Mouse (Mus musculus): ENCODE measurements at regions not wholly inside any gene's neighbourhood (a gene's known extent, or its start where the extent isn't known, plus 50 kb on each side); places are given as distances from the start of the nearest gene placed in this dataset.

DNA sequence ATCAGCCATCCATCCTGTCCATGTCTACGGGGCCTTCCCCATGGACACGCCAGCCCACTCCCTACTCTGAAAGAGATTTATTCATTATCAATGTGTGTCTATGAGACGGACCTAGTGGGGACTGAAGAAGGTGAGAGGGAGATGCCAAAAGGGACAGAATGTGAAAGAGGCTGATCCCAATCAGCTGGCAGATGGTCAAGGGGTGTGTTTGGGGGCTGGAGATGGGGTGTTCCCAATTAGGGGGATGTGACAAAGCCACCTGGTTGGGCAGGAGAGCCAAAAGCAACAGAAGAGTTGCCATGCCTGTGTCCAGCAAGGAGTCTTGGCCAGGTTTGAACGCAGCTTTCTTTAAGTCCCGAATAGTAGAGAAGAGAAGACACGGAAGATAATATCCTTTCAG is 157.0 kb upstream of the Gm4791 start:
- H3K36me3 ChIP-seq (replicated peaks), result no peaks in the 10 kb centered on the region
- no peak overlapping the region for H3K4me3 ChIP-seq (ENCODE audit: low read depth, low read length)
- H3K9me3 ChIP-seq (replicated peaks), result peaks cover 47% of the 10 kb centered on the region
- TF ChIP-seq GATA1 (IDR thresholded peaks at IDR 0.05; ENCODE audit: borderline replicate concordance, low read length) (no peak), TAL1 (conservative IDR thresholded peaks at IDR 0.05; ENCODE audit: low read depth, low read length) (no peak), GATA2 (IDR thresholded peaks at IDR 0.05; ENCODE audit: borderline replicate concordance, low read depth, low read length) (no peak)
- no peaks in the 10 kb centered on the region for H3K4me1 ChIP-seq (ENCODE audit: insufficient read depth, low read depth, low read length)
- DNase-seq (ENCODE audit: low spot score) (no peak), ATAC-seq (ENCODE audit: extremely low read depth, insufficient number of reproducible peaks, low FRiP score, poor library complexity, severe bottlenecking) (no peak)
- no peaks in the 10 kb centered on the region for H3K27me3 ChIP-seq (ENCODE audit: insufficient read depth, low read length)

DNA sequence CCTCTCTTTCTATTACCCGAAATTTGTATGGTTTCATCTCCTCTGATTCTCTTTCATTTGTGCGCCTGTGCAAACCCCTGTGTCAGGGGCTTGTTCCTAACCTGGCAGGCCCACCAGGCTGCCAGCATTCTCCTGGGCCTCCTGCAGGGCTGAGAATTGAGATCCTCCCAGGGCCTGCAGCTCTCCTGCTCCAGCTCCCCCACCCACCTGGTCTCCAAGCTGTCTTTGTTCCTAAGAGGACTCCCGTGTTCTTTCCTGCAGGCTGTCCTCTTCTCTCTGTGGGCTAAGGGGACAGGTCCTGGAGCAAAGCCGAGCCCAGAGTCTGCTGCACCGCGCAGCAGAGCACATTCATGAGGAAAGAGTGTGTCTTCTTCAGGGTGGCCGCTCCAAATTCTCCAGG is 163.3 kb upstream of the Gm4791 start:
- Histone ChIP-seq H3K4me1 (ENCODE audit: insufficient read depth, low read depth, low read length) (no peaks in the 10 kb centered on the region), H3K9me3 (replicated peaks) (peaks cover 45% of the 10 kb centered on the region), H3K4me3 (ENCODE audit: low read depth, low read length) (no peak overlapping the region), H3K36me3 (replicated peaks) (no peaks in the 10 kb centered on the region), H3K27me3 (ENCODE audit: insufficient read depth, low read length) (no peaks in the 10 kb centered on the region)
- TF ChIP-seq TAL1 (conservative IDR thresholded peaks at IDR 0.05; ENCODE audit: low read depth, low read length) (no peak), CTCF (IDR thresholded peaks at IDR 0.05; ENCODE audit: low read depth, low read length) (no peak), GATA1 (IDR thresholded peaks at IDR 0.05; ENCODE audit: borderline replicate concordance, low read length) (no peak), POLR2AphosphoS5 (IDR thresholded peaks at IDR 0.05; ENCODE audit: insufficient replicate concordance, low read depth, low read length) (no peak), GATA2 (IDR thresholded peaks at IDR 0.05; ENCODE audit: borderline replicate concordance, low read depth, low read length) (no peak)
- DNase-seq (ENCODE audit: low spot score) (no peak), ATAC-seq (ENCODE audit: extremely low read depth, insufficient number of reproducible peaks, low FRiP score, poor library complexity, severe bottlenecking) (no peak)

DNA sequence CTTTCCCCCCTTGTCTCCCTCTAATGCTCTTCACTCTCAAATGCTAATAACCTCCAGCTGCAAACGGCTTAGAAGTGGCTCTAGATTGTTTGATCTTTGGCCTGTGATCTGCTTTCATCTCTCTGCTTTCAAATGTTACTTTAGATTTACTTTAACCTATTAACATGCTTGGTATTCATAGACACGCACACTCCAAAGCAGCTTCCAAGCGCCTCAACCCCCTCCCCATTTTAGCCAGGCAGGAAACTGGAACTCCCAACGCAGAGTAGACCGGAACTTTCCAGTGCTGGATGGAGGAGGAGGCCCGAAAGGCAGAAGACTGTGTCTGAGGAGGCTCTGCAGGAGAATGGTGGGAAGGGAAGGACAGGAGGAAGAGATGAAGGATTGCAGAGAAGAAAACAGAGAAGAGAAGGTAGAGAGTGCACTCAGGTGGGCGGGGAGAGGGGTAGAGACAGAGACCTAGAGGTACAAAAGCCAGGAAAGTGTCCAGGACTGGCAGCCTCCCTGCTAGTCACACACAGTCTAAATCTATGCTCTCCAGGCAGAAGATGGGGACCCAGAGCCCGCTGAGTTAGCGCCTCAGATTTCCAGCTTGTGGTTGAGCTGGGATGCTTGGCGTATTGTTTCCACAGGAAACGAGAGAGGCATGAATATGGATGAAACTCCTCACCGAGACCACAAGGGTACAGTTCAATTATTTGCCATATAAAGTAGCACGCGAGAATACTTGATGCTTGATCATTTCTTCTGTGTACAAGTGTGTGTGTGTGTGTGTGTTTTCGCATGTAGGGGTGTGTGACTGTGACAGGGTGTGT is 167.6 kb upstream of the Gm4791 start:
- DNase-seq (ENCODE audit: low spot score) (no peak), ATAC-seq (ENCODE audit: extremely low read depth, insufficient number of reproducible peaks, low FRiP score, poor library complexity, severe bottlenecking) (no peak)
- H3K4me3 ChIP-seq (ENCODE audit: low read depth, low read length), result no peak overlapping the region
- no peaks in the 10 kb centered on the region for H3K4me1 ChIP-seq (ENCODE audit: insufficient read depth, low read depth, low read length)
- no peaks in the 10 kb centered on the region for H3K36me3 ChIP-seq (replicated peaks)
- TF ChIP-seq GATA2 (IDR thresholded peaks at IDR 0.05; ENCODE audit: borderline replicate concordance, low read depth, low read length) (no peak), TAL1 (conservative IDR thresholded peaks at IDR 0.05; ENCODE audit: low read depth, low read length) (no peak), POLR2AphosphoS5 (IDR thresholded peaks at IDR 0.05; ENCODE audit: insufficient replicate concordance, low read depth, low read length) (no peak), GATA1 (IDR thresholded peaks at IDR 0.05; ENCODE audit: borderline replicate concordance, low read length) (no peak), CTCF (IDR thresholded peaks at IDR 0.05; ENCODE audit: low read depth, low read length) (no peak)
- H3K27me3 ChIP-seq (ENCODE audit: insufficient read depth, low read length), result no peaks in the 10 kb centered on the region
- H3K9me3 ChIP-seq (replicated peaks), result peaks cover 56% of the 10 kb centered on the region

DNA sequence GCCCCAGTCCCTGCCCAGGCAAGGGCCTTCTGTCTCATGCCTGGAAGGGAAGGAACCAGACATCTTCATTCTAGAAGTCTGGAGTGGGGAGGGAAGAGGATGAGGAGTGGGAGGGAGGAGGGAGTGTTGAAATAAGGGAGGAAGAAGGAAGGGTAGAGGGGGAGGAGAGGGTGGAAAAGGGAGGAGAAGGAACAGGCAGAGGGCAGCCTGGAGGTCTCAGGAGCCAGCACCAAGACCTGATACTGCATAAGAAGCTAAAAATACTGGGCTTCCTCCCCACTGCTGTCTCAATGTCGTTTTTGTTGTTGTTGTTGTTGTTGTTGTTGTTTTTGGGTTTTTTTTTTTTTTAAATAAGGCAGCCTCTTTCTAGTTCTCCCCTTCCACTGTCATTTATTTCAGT is 168.2 kb upstream of the Gm4791 start:
- Histone ChIP-seq H3K36me3 (replicated peaks) (no peaks in the 10 kb centered on the region), H3K9me3 (replicated peaks) (peaks cover 53% of the 10 kb centered on the region), H3K4me3 (ENCODE audit: low read depth, low read length) (no peak overlapping the region), H3K4me1 (ENCODE audit: insufficient read depth, low read depth, low read length) (no peaks in the 10 kb centered on the region), H3K27me3 (ENCODE audit: insufficient read depth, low read length) (no peaks in the 10 kb centered on the region)
- TF ChIP-seq TAL1 (conservative IDR thresholded peaks at IDR 0.05; ENCODE audit: low read depth, low read length), result no peak
- no peak for TF ChIP-seq POLR2AphosphoS5 (IDR thresholded peaks at IDR 0.05; ENCODE audit: insufficient replicate concordance, low read depth, low read length)
- no peak for TF ChIP-seq GATA1 (IDR thresholded peaks at IDR 0.05; ENCODE audit: borderline replicate concordance, low read length)
- TF ChIP-seq CTCF (IDR thresholded peaks at IDR 0.05; ENCODE audit: low read depth, low read length), result no peak
- TF ChIP-seq GATA2 (IDR thresholded peaks at IDR 0.05; ENCODE audit: borderline replicate concordance, low read depth, low read length), result no peak
- DNase-seq (ENCODE audit: low spot score) (no peak), ATAC-seq (ENCODE audit: extremely low read depth, insufficient number of reproducible peaks, low FRiP score, poor library complexity, severe bottlenecking) (no peak)

DNA sequence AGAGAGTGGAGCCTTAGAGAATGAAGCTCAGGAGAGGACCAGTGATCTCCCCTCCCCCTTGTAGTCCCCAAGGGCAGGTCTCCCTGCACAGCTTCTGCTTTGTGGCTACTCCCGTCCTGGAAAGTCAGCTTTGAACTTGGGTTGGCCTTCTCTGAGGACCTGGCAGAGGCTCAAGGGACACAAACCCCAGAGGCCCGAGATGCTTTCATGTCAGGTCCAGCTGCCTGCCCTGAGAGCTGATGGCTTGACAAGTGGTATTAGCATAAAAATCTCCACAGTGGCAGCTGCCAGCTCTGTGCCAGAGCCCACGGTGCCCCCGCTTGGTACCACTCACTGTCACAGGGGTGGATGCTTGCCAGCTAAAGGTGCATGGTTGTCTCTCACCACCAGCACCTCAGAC is 173.8 kb upstream of the Gm4791 start:
- DNase-seq (ENCODE audit: low spot score), result no peak
- Histone ChIP-seq H3K4me1 (ENCODE audit: insufficient read depth, low read depth, low read length) (no peaks in the 10 kb centered on the region), H3K27me3 (ENCODE audit: insufficient read depth, low read length) (no peaks in the 10 kb centered on the region), H3K36me3 (replicated peaks) (no peaks in the 10 kb centered on the region), H3K9me3 (replicated peaks) (peaks cover 50% of the 10 kb centered on the region), H3K4me3 (ENCODE audit: low read depth, low read length) (no peak overlapping the region)
- no peak for TF ChIP-seq CTCF (IDR thresholded peaks at IDR 0.05; ENCODE audit: low read depth, low read length)
- TF ChIP-seq GATA2 (IDR thresholded peaks at IDR 0.05; ENCODE audit: borderline replicate concordance, low read depth, low read length), result no peak
- TF ChIP-seq TAL1 (conservative IDR thresholded peaks at IDR 0.05; ENCODE audit: low read depth, low read length), result no peak
- no peak for TF ChIP-seq POLR2AphosphoS5 (IDR thresholded peaks at IDR 0.05; ENCODE audit: insufficient replicate concordance, low read depth, low read length)
- no peak for TF ChIP-seq GATA1 (IDR thresholded peaks at IDR 0.05; ENCODE audit: borderline replicate concordance, low read length)
- no peak for ATAC-seq (ENCODE audit: extremely low read depth, insufficient number of reproducible peaks, low FRiP score, poor library complexity, severe bottlenecking)

DNA sequence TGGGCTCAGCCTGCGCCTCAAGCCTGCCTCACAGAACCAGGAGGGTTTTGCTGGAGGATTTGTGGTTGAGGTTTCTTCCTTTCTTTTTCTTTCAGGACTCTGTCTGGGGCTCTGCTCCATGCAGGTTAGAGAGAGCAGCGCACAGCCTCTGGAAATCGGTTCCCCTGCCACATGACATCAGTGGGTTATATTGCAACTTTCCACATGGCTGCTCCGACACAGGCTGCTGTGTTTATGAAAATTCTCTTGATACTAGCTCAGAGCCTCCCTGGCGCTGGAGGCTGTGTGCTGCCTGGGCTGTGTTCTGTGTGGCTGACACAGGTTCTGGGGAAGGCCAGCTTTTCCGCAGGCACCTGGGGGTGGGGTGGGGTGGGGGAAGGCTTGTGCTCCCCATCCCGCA is 178.7 kb upstream of the Gm4791 start:
- DNase-seq (ENCODE audit: low spot score) (no peak), ATAC-seq (ENCODE audit: extremely low read depth, insufficient number of reproducible peaks, low FRiP score, poor library complexity, severe bottlenecking) (no peak)
- Histone ChIP-seq H3K36me3 (replicated peaks) (no peaks in the 10 kb centered on the region), H3K4me1 (ENCODE audit: insufficient read depth, low read depth, low read length) (no peaks in the 10 kb centered on the region), H3K9me3 (replicated peaks) (peaks cover 59% of the 10 kb centered on the region), H3K4me3 (ENCODE audit: low read depth, low read length) (no peak overlapping the region), H3K27me3 (ENCODE audit: insufficient read depth, low read length) (no peaks in the 10 kb centered on the region)
- TF ChIP-seq POLR2AphosphoS5 (IDR thresholded peaks at IDR 0.05; ENCODE audit: insufficient replicate concordance, low read depth, low read length) (no peak), GATA1 (IDR thresholded peaks at IDR 0.05; ENCODE audit: borderline replicate concordance, low read length) (no peak), TAL1 (conservative IDR thresholded peaks at IDR 0.05; ENCODE audit: low read depth, low read length) (no peak), GATA2 (IDR thresholded peaks at IDR 0.05; ENCODE audit: borderline replicate concordance, low read depth, low read length) (no peak), CTCF (IDR thresholded peaks at IDR 0.05; ENCODE audit: low read depth, low read length) (no peak)
